Mouse (Mus musculus) lung, postnatal 0 days (tissue): ENCODE results near the gene Mapk8ip1.

ENCODE experiments used
- CTCF ChIP-seq: IDR thresholded peaks from 2 replicates; pipeline ENCODE4 v1.5.1; 2016; ENCODE audit warnings: antibody characterized with exemption, mild to moderate bottlenecking
- EP300 ChIP-seq: IDR thresholded peaks from 2 replicates; pipeline ENCODE4 v1.6.1; 2016; ENCODE audit warnings: antibody characterized with exemption, mild to moderate bottlenecking, control low read depth

DNA sequence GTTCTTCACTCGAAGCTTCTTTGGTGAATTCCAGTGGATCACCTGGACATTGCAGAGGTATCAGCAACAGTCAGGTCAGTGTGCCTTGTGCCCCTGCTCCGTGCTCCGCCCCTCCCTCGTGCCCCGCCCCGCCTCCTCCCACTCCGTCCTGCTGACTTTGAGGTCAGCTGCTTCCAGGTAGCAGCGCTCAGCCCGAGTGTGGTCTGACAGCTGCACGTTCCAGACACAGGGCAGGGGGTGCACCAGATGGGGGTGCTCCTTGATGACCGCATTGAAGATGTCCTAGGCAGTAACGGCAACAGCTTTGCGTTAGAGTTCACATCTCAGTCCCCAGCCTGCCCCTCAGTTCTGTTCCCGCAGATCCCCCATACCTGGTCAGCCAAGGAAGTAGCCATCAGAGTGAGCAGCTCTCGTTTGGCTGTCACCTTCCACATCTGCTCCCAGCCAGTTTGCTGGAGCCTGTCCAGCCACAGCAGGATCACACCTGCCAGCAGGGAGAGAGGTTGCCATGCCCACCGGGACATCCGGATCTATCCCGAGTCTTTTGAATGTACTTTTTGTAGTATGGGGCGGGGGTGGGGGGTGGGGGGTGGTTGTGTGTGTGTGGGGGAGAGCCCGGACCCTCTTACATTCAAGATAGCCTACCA lies 33.6 kb downstream of the Mapk8ip1 start:
- TF ChIP-seq EP300 (no peak), CTCF (no peak)
